Mouse (Mus musculus): ENCODE measurements around the gene Dnajc6. TPM values are rescaled to one million over a fixed set of nuclear protein-coding genes. Genes with fewer than 3 reads are reported as not detected.

Dnajc6 gene
- polyA plus RNA-seq, 1 experiment from 2014 or later = 77.1 TPM

- 78% methylated on average over 1 of the region's 1 CpGs for WGBS
- Histone ChIP-seq H3K4me1 (ENCODE audit: control insufficient read depth, insufficient read depth, low read length) (no peaks in the 10 kb centered on the region), H3K9me3 (replicated peaks; ENCODE audit: control insufficient read depth, low read length, poor library complexity, severe bottlenecking) (no peaks in the 10 kb centered on the region), H3K4me3 (ENCODE audit: low read depth, low read length) (no peak overlapping the region), H3K9ac (ENCODE audit: low read depth, low read length) (no peak overlapping the region), H3K36me3 (ENCODE audit: control insufficient read depth, insufficient read depth, low read length) (no peaks in the 10 kb centered on the region), H3K4me2 (ENCODE audit: low read length) (no peak overlapping the region), H3K27ac (ENCODE audit: low read length) (no peak overlapping the region), H3K27me3 (ENCODE audit: control insufficient read depth, insufficient read depth, low read depth, low read length) (no peaks in the 10 kb centered on the region)
- ATAC-seq = no peak
Measured at GRCm38 (mm10) chr4:101460114-101460513, 36.3 kb upstream of the Dnajc6 start.

- no peaks in the 10 kb centered on the region for H3K36me3 ChIP-seq (ENCODE audit: control insufficient read depth, insufficient read depth, low read length)
- no peak for ATAC-seq
- 87% methylated on average over 2 of the region's 2 CpGs for WGBS
Measured at GRCm38 (mm10) chr4:101462065-101462464, 34.4 kb upstream of the Dnajc6 start.

DNA sequence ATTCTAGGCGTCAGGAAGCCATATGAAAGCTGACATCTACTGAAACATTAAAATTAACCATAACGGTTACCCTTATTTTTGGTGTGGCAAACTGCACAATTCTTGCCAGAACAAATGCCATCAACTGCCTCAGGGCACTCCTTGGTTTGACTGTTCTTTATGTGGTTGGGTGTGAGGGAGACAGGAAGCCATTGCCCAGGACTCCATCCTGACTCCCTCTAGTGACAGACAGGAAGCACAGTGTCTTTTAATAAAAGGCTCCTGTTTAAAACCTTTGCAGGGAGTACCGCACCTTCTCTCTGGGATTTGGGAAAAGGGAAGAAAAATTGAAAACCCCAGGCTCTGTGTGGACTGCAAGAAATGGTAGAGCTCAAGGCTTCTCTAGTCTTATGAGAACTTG is 30.2 kb upstream of the Dnajc6 start:
- 86% methylated on average over 3 of the region's 3 CpGs for WGBS
- no peak overlapping the region for H3K4me2 ChIP-seq (ENCODE audit: low read length)
- H3K27ac ChIP-seq (ENCODE audit: low read length) = no peak overlapping the region
- no peaks in the 10 kb centered on the region for H3K36me3 ChIP-seq (ENCODE audit: control insufficient read depth, insufficient read depth, low read length)
- no peak overlapping the region for H3K4me3 ChIP-seq (ENCODE audit: low read depth, low read length)
- H3K27me3 ChIP-seq (ENCODE audit: control insufficient read depth, insufficient read depth, low read depth, low read length) = no peaks in the 10 kb centered on the region
- H3K9ac ChIP-seq (ENCODE audit: low read depth, low read length) = no peak overlapping the region
- ATAC-seq = no peak
- no peaks in the 10 kb centered on the region for H3K4me1 ChIP-seq (ENCODE audit: control insufficient read depth, insufficient read depth, low read length)
- no peaks in the 10 kb centered on the region for H3K9me3 ChIP-seq (replicated peaks; ENCODE audit: control insufficient read depth, low read length, poor library complexity, severe bottlenecking)

More at GRCm38 (mm10) chr4:101462065-101462464, 34.4 kb upstream of the Dnajc6 start:
- no peak overlapping the region for H3K27ac ChIP-seq (ENCODE audit: low read length)
- no peak overlapping the region for H3K4me2 ChIP-seq (ENCODE audit: low read length)
- no peak overlapping the region for H3K9ac ChIP-seq (ENCODE audit: low read depth, low read length)
- no peaks in the 10 kb centered on the region for H3K27me3 ChIP-seq (ENCODE audit: control insufficient read depth, insufficient read depth, low read depth, low read length)
- no peaks in the 10 kb centered on the region for H3K4me1 ChIP-seq (ENCODE audit: control insufficient read depth, insufficient read depth, low read length)
- H3K4me3 ChIP-seq (ENCODE audit: low read depth, low read length) = no peak overlapping the region
- no peaks in the 10 kb centered on the region for H3K9me3 ChIP-seq (replicated peaks; ENCODE audit: control insufficient read depth, low read length, poor library complexity, severe bottlenecking)

- no peaks in the 10 kb centered on the region for H3K4me1 ChIP-seq (ENCODE audit: control insufficient read depth, insufficient read depth, low read length)
- H3K27ac ChIP-seq (ENCODE audit: low read length) = no peak overlapping the region
- H3K9me3 ChIP-seq (replicated peaks; ENCODE audit: control insufficient read depth, low read length, poor library complexity, severe bottlenecking) = no peaks in the 10 kb centered on the region
- no peak overlapping the region for H3K9ac ChIP-seq (ENCODE audit: low read depth, low read length)
- no peak for ATAC-seq
- H3K4me2 ChIP-seq (ENCODE audit: low read length) = no peak overlapping the region
- no peak overlapping the region for H3K4me3 ChIP-seq (ENCODE audit: low read depth, low read length)
- H3K36me3 ChIP-seq (ENCODE audit: control insufficient read depth, insufficient read depth, low read length) = no peaks in the 10 kb centered on the region
- H3K27me3 ChIP-seq (ENCODE audit: control insufficient read depth, insufficient read depth, low read depth, low read length) = no peaks in the 10 kb centered on the region
- WGBS = 87% methylated on average over 5 of the region's 5 CpGs
Measured at GRCm38 (mm10) chr4:101469242-101469641, 27.2 kb upstream of the Dnajc6 start.

GRCm38 (mm10) chr4:101470543-101470942 is 25.9 kb upstream of the Dnajc6 start:
- Histone ChIP-seq H3K27ac (ENCODE audit: low read length) (no peak overlapping the region), H3K4me1 (ENCODE audit: control insufficient read depth, insufficient read depth, low read length) (no peaks in the 10 kb centered on the region), H3K9ac (ENCODE audit: low read depth, low read length) (no peak overlapping the region), H3K4me2 (ENCODE audit: low read length) (no peak overlapping the region), H3K27me3 (ENCODE audit: control insufficient read depth, insufficient read depth, low read depth, low read length) (no peaks in the 10 kb centered on the region), H3K36me3 (ENCODE audit: control insufficient read depth, insufficient read depth, low read length) (no peaks in the 10 kb centered on the region), H3K4me3 (ENCODE audit: low read depth, low read length) (no peak overlapping the region), H3K9me3 (replicated peaks; ENCODE audit: control insufficient read depth, low read length, poor library complexity, severe bottlenecking) (no peaks in the 10 kb centered on the region)
- 70% methylated on average over 5 of the region's 5 CpGs for WGBS
- no peak for ATAC-seq

DNA sequence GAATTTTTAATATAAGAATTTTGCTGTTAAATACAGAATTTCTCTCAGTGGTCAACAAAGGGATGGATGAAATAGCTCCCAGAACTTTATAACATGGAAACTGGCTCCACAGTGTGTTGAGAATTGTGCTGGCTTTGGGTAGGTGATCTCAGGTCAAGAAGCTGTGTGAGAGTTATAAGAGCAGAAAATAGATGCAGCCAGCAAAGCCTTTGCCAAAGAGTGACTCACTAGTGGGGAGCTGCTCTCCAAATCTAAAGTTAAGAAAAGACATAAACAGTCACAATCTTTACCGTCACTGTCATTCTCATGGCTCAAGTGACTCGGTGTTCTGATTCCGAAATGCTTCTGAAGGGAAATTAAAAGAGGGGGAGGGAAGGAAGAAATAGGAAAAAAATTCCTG is 23.7 kb upstream of the Dnajc6 start:
- Histone ChIP-seq H3K4me1 (ENCODE audit: control insufficient read depth, insufficient read depth, low read length) (no peaks in the 10 kb centered on the region), H3K9me3 (replicated peaks; ENCODE audit: control insufficient read depth, low read length, poor library complexity, severe bottlenecking) (no peaks in the 10 kb centered on the region), H3K9ac (ENCODE audit: low read depth, low read length) (no peak overlapping the region), H3K4me2 (ENCODE audit: low read length) (no peak overlapping the region), H3K4me3 (ENCODE audit: low read depth, low read length) (no peak overlapping the region), H3K27me3 (ENCODE audit: control insufficient read depth, insufficient read depth, low read depth, low read length) (no peaks in the 10 kb centered on the region), H3K27ac (ENCODE audit: low read length) (no peak overlapping the region), H3K36me3 (ENCODE audit: control insufficient read depth, insufficient read depth, low read length) (no peaks in the 10 kb centered on the region)
- 89% methylated on average over 3 of the region's 3 CpGs for WGBS
- no peak for ATAC-seq

DNA sequence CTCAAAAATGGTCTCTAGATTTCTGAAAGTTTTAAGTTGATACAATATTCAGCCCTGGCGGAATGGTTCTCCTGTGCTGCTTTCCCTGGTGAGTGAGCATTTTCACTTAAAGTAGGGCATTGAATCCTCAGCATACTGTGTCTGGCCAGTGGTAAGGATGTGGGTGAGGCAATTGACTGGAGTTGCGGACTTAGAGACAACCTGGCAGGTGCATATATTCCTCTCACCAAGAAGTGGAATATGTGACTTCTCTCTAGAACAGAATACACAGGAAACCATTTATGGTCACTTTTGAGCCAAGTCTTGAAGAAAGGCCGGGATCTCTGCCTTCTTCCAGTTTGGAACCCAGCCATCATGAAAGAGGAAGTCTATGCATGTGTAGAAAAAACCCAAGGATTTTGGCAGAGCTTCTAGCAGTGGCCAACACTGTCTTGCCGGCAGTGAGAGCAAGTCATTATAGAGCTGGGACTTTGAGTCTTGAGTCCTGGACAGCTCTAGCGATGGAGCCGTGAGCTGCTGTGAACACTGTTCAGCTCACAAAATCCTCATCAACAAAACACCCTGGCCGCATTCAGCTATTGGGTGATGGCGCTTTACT is 6.0 kb upstream of the Dnajc6 start:
- no peaks in the 10 kb centered on the region for H3K27me3 ChIP-seq (ENCODE audit: control insufficient read depth, insufficient read depth, low read depth, low read length)
- no peak for ATAC-seq
- H3K4me3 ChIP-seq (ENCODE audit: low read depth, low read length) = no peak overlapping the region
- H3K27ac ChIP-seq (ENCODE audit: low read length) = no peak overlapping the region
- H3K36me3 ChIP-seq (ENCODE audit: control insufficient read depth, insufficient read depth, low read length) = no peaks in the 10 kb centered on the region
- 91% methylated on average over 8 of the region's 8 CpGs for WGBS
- no peaks in the 10 kb centered on the region for H3K4me1 ChIP-seq (ENCODE audit: control insufficient read depth, insufficient read depth, low read length)
- H3K9me3 ChIP-seq (replicated peaks; ENCODE audit: control insufficient read depth, low read length, poor library complexity, severe bottlenecking) = no peaks in the 10 kb centered on the region
- H3K9ac ChIP-seq (ENCODE audit: low read depth, low read length) = no peak overlapping the region
- no peak overlapping the region for H3K4me2 ChIP-seq (ENCODE audit: low read length)

GRCm38 (mm10) chr4:101491704-101492103 is 4.7 kb upstream of the Dnajc6 start:
- Histone ChIP-seq H3K4me3 (ENCODE audit: low read depth, low read length) (no peak overlapping the region), H3K4me2 (ENCODE audit: low read length) (no peak overlapping the region), H3K9ac (ENCODE audit: low read depth, low read length) (no peak overlapping the region), H3K36me3 (ENCODE audit: control insufficient read depth, insufficient read depth, low read length) (no peaks in the 10 kb centered on the region), H3K27me3 (ENCODE audit: control insufficient read depth, insufficient read depth, low read depth, low read length) (no peaks in the 10 kb centered on the region), H3K4me1 (ENCODE audit: control insufficient read depth, insufficient read depth, low read length) (no peaks in the 10 kb centered on the region), H3K9me3 (replicated peaks; ENCODE audit: control insufficient read depth, low read length, poor library complexity, severe bottlenecking) (no peaks in the 10 kb centered on the region), H3K27ac (ENCODE audit: low read length) (no peak overlapping the region)
- ATAC-seq = no peak
- 57% methylated on average over 6 of the region's 6 CpGs for WGBS

- H3K9ac ChIP-seq (ENCODE audit: low read depth, low read length) = no peak overlapping the region
Measured at GRCm38 (mm10) chr4:101493611-101494197, 2.7 kb upstream of the Dnajc6 start.

More at GRCm38 (mm10) chr4:101493611-101494197, 2.7 kb upstream of the Dnajc6 start:
- Histone ChIP-seq H3K4me3 (ENCODE audit: low read depth, low read length) (no peak overlapping the region), H3K4me1 (ENCODE audit: control insufficient read depth, insufficient read depth, low read length) (no peaks in the 10 kb centered on the region), H3K27me3 (ENCODE audit: control insufficient read depth, insufficient read depth, low read depth, low read length) (peaks cover 4% of the 10 kb centered on the region), H3K9me3 (replicated peaks; ENCODE audit: control insufficient read depth, low read length, poor library complexity, severe bottlenecking) (no peaks in the 10 kb centered on the region), H3K4me2 (ENCODE audit: low read length) (no peak overlapping the region), H3K36me3 (ENCODE audit: control insufficient read depth, insufficient read depth, low read length) (no peaks in the 10 kb centered on the region), H3K27ac (ENCODE audit: low read length) (no peak overlapping the region)
- no peak for ATAC-seq

All from midbrain, embryonic 16.5 days (tissue).